Mouse (Mus musculus): ENCODE results near the gene Dph1. TPM values are rescaled to one million over a fixed set of nuclear protein-coding genes. Genes with fewer than 3 reads are reported as not detected.

Dph1 gene
- total RNA-seq, 2 experiments from 2014 or later: 15.2 to 15.3 TPM

- intact Hi-C loops (cut with DNase I): no loop called here
- no peak for DNase-seq
These were observed 50.6 kb downstream of the Dph1 start for GRCm38 (mm10) chr11:75140431-75140830.

- DNase-seq: no peak
- intact Hi-C loops (cut with DNase I): no loop called here
These were observed 51.7 kb downstream of the Dph1 start for GRCm38 (mm10) chr11:75139122-75139963.

GRCm38 (mm10) chr11:75136666-75137398 is 54.2 kb downstream of the Dph1 start:
- intact Hi-C loops (cut with DNase I): no loop called here
- DNase-seq: no peak

GRCm38 (mm10) chr11:75135358-75135757 is 55.7 kb downstream of the Dph1 start:
- intact Hi-C loops (cut with DNase I): no loop called here
- DNase-seq: no peak

- intact Hi-C loops (cut with DNase I): no loop called here
- no peak for DNase-seq
These were observed 56.5 kb downstream of the Dph1 start for GRCm38 (mm10) chr11:75134485-75135068.

GRCm38 (mm10) chr11:75133951-75134350 is 57.1 kb downstream of the Dph1 start:
- intact Hi-C loops (cut with DNase I): no loop called here
- peak; percentile 37 for DNase-seq

GRCm38 (mm10) chr11:75133391-75133790 is 57.6 kb downstream of the Dph1 start:
- intact Hi-C loops (cut with DNase I): no loop called here
- DNase-seq: no peak

GRCm38 (mm10) chr11:75132278-75132677 is 58.8 kb downstream of the Dph1 start:
- peak; percentile 75 for DNase-seq

GRCm38 (mm10) chr11:75131300-75131699 is 59.7 kb downstream of the Dph1 start:
- DNase-seq: no peak
- intact Hi-C loops (cut with DNase I): no loop called here

More at GRCm38 (mm10) chr11:75132278-75132677, 58.8 kb downstream of the Dph1 start:
- intact Hi-C loops (cut with DNase I): no loop called here

GRCm38 (mm10) chr11:75129481-75129880 is 61.6 kb downstream of the Dph1 start:
- intact Hi-C loops (cut with DNase I): loop anchor here (10.0 kb wide), 1 partner anchor 125 kb away; no protein-coding TSS in a partner anchor
- no peak for DNase-seq

Small RNA genes lying within 50 kb of the gene (microRNA-seq; reads per million reads assigned to microRNA genes)
- gene Mir132 (5,642 reads per million, percentile 91 among the genes with 10 or more reads in this experiment), gene Mir212 (84.3 reads per million, percentile 49 among the genes with 10 or more reads in this experiment)

Other genes starting within 250 kb of the Dph1 start
- 1 to 10 TPM; 5.2 to 5.6 TPM for gene Hic1, start 21.7 kb downstream of the Dph1 start, total RNA-seq (2021)
- gene Ovca2, start 12.4 kb downstream of the Dph1 start, total RNA-seq (2021): 10 to 100 TPM in 1 of 2 experiments, 1 to 10 TPM in 1; 9.2 to 11.2 TPM
- gene Rtn4rl1, start 2.5 kb upstream of the Dph1 start, total RNA-seq (2021): 10 to 100 TPM; 31.6 to 35.4 TPM
- gene Rpa1, start 157.1 kb upstream of the Dph1 start, total RNA-seq (2021): 10 to 100 TPM; 43.4 to 48.8 TPM
- 10 to 100 TPM; 18.9 to 19.1 TPM for gene Smyd4, start 157.2 kb upstream of the Dph1 start, total RNA-seq (2021)
- gene Serpinf1, start 231.5 kb upstream of the Dph1 start, total RNA-seq (2021): 10 to 100 TPM; 15.1 to 19.9 TPM
- under 1 TPM in 1 of 2 experiments, not detected in 1; 0.26 TPM for gene Serpinf2, start 248.3 kb upstream of the Dph1 start, total RNA-seq (2021)